Mouse (Mus musculus): ENCODE data around the gene Nup35.

Gene Nup35

DNA sequence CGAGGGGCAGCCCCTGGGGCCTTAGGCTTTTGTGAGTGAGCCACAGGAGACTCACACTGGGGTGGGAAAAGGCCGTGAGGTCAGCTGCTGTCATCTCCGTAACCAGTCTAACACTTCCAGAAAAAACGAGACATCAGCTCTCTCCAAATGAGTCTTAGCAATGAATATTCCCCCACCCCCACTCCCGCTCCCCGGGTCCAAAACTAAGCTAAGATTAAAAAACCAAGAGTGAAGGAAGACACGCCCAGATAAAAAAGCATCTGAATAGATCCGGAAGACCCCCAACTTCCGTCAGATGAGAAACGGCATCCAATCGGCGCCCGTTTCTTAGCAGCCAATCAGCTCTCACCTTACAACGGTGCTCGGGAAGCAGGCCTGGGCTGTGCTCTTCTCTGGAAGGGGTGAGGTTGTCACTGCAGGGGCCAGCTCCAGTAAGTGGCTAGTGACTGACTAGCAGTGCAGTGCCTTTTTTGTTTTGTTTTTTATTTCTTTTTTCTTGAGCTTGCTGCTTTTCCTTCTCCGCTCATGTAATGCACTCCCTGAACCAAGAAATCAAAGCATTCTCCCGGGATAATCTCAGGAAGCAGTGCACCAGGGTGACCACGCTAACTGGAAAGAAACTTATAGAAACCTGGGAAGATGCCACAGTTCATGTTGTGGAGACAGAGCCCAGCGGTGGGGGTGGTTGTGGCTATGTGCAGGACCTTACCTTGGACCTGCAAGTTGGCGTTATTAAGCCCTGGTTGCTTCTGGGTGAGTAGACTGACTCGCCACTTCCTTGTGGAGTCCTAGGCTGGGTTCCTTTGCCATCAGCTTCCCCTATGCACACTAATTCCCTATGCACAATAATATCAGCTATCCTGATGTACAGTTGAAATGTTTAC is at the start of gene Nup35, which contains the start of gene Dusp19:
TSS of gene Nup35 (plus strand) at position 383 of the 884 bp plus-strand sequence.
TSS of gene Dusp19 (plus strand) at position 192 of the 884 bp plus-strand sequence.
- peak; percentile 99 for DNase-seq (ENCODE audit: low spot score)

DNA sequence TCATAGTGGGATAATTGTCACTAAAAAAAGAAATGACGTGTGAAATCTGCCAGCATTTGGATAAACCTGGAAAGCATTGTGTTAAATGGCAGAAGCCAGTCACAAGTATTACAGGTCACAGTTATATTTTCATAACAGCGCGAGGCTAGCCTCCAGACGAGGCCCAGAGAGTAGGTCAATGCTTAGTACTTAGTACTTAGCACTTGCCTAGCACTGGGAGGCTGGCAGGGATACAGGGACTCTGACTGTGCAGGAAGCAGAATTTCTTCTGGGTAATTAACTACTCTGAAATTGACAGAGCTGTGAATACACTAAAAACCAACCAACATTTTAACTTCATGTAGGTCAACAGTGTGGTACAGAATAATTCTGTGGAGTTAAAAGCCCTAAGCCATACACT is 49.6 kb upstream of the Nup35 start:
- no peak for DNase-seq (ENCODE audit: low spot score)

- no peak for DNase-seq (ENCODE audit: low spot score)
Measured at GRCm38 (mm10) chr2:80570656-80571055, 46.4 kb upstream of the Nup35 start.

GRCm38 (mm10) chr2:80577286-80577685 is 39.8 kb upstream of the Nup35 start:
- no peak for DNase-seq (ENCODE audit: low spot score)

GRCm38 (mm10) chr2:80579253-80579891 is 37.7 kb upstream of the Nup35 start:
- DNase-seq (ENCODE audit: low spot score), result no peak

DNA sequence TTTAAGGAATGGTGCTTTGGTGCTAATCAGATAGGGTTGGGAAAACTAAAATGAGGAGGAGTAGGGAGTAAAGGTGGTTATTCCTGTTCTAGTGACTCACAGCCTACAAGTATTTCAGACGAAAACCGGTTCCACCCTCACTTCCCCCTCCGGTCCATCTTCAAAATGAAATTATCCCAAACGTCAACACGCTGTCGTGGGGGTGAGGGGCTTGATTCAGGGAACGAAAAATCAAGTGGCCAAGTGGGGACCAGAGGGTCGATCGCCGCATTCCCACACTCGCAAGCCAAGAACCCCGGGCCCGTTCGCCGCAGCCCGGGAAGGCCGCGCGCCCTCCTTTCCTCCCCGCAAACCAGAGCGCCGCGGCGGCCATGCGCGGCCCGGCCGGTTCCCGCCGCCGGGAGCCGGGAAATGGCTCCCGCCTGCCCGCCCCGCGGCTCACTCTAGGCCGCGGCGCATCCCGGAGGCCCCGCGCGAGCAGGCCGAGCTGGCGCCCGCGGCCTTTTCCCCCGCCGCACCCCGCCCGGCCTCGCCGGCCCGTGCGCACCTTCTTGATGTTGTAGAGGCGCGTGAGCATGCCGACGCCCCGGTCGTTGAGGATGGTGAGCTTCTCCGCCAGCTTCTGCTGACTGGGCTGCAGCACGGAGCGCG is 36.6 kb upstream of the Nup35 start:
- no peak for DNase-seq (ENCODE audit: low spot score)

DNA sequence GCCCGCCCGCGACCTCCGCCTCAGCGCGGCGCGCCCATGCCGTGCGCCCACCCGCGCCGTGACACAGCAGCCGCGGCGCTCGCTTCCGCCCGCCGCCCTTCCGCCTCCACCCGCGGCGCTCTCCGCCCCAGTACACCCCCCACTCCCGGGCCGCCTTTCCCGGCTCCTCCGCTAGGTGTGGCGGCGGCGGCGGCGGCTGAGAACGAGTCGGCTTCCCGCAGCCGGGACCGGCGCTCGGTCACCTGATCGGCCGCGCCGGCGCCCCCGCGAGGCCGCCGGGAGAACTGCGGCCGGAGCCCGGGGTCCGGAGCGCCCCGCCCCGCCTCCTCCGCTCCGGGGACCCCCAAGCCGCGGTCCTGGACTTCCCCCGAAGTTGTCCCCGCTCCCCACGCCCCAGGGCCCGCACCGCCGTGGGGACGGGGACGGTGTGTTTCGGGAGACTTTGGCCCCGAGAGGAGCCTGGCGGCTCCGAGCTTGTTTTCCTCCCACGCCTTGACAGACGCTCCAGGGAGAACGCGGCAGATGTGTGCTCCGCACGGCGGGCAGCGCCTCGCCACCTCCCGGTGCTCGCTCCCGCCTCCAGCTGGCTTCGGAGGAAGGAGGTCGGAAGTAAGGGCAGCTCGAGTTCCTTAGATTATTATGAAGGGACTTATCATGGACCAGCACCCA is 35.9 kb upstream of the Nup35 start, which contains the start of gene Nckap1:
TSS of gene Nckap1 (minus strand) at position 338 of the 669 bp plus-strand sequence.
- DNase-seq (ENCODE audit: low spot score), result peak; percentile 56

GRCm38 (mm10) chr2:80582356-80582755 is 34.7 kb upstream of the Nup35 start:
- no peak for DNase-seq (ENCODE audit: low spot score)

GRCm38 (mm10) chr2:80594215-80594918 is 22.7 kb upstream of the Nup35 start:
- DNase-seq (ENCODE audit: low spot score), result no peak

DNA sequence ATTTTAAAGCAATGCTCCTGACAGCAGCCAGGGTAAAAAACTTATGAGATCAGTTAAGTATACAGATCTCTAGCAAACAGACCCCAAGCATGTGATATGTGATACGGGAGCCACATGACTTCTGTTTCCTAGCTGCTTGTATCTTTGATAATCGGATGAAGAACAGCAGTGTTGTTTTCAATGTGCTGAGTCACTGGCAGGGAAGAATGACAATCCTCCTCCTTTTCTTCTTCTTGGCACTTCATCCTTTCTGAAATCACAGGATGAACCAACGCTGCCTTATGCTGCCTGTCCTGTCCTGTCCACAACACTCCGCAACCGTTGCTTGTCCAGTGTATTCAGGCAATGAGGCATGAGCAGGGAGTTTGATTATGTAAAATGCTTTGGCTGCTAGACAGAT is 20.1 kb upstream of the Nup35 start:
- no peak for DNase-seq (ENCODE audit: low spot score)

GRCm38 (mm10) chr2:80599850-80600249 is 17.2 kb upstream of the Nup35 start:
- DNase-seq (ENCODE audit: low spot score), result no peak

GRCm38 (mm10) chr2:80600611-80601010 is 16.4 kb upstream of the Nup35 start:
- no peak for DNase-seq (ENCODE audit: low spot score)

GRCm38 (mm10) chr2:80602756-80603155 is 14.3 kb upstream of the Nup35 start:
- no peak for DNase-seq (ENCODE audit: low spot score)

GRCm38 (mm10) chr2:80603771-80604426 is 13.1 kb upstream of the Nup35 start:
- DNase-seq (ENCODE audit: low spot score), result no peak

DNA sequence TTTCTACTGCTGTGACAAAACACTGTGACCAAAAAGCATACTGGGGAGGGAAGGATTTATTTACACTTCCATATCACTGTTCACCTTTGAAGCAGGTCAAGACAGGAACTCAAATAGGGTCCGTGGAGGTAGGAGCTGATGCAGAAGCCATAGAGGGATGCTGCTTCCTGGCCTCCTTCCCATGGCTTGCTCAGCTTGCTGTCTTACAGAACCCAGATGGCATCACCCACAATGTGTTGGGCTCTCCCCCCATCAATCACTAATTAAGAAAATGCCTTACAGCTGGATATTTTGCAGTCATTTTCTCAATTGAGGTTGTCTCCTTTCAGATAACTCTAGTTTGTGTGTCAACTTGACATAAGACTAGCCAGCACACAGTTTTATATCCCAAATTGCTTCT is 4.8 kb upstream of the Nup35 start:
- no peak for DNase-seq (ENCODE audit: low spot score)

DNA sequence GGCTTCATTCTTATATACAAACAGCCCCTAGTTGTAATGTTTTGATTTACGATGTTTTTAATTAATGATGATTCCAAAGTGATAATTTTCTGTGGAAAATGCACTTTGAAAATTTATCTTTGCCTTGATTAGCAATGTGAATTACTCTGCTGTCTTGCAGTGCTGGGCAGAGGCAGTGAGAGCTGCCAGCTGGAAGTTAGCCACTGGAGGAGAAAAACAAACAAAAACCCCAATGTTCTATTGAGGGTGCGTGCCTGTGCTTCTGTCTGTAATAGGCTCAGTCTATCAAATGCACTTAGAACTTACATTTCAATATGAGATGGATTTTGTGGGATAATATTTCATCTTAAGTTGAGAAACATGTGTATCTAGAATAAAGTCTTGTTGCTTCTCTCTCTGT is 4.2 kb upstream of the Nup35 start:
- DNase-seq (ENCODE audit: low spot score), result peak; percentile 63

- no peak for DNase-seq (ENCODE audit: low spot score)
Measured at GRCm38 (mm10) chr2:80618991-80619390, 2.0 kb downstream of the Nup35 start.

GRCm38 (mm10) chr2:80621921-80622320 is 4.9 kb downstream of the Nup35 start:
- no peak for DNase-seq (ENCODE audit: low spot score)

DNA sequence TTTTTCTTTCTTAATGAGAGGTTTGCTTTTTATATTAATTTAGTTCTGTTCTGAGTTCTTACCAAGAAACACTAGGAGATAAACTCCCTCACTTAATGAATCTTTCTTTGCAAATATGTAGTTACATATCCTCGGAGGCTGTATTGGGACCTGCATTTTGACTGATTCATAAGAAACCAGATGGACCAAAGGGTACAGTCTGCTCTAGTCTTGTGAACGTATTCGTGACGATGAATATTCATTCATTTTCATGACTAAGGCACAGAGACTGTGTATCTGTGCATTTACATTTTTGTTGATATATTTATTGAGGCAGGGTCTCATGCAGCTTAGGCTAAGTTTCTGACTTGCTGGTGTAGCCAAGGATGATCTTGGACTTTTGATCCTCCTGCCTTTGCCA is 7.5 kb downstream of the Nup35 start:
- no peak for DNase-seq (ENCODE audit: low spot score)

DNA sequence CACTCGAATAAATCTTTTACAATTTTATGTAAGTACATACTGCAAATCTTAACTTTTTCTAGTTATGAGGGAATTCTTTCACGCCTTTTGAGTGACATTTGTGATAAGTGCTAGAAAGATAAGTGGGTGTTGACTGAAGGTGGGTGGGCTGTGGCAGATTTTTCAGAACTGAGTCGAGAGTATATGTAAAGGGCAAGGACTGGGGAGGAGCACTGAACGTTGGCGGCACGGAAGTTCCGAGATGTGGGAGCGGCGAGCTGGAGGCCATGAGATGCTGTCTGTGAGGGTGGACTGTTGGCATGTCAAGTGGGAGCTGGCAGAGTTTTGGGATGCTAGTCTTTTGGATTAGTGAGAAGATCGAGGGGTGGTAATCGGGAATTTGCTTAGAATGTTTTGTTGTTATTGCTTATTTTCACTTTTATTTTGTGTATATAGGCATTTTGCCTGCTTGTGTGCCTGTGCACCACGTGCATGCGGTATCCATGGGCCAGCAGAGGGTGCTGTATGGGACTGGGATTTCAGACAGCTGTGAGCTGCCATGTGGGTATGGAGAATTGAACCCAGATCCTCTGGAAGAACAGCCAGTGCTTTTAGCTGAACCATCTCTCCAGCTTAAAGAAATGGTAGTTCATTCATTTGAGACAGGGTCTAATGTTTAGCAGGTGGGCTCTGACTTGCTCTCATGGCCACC is 15.4 kb downstream of the Nup35 start:
- no peak for DNase-seq (ENCODE audit: low spot score)
